Mouse (Mus musculus): Measurements from ENCODE around the gene Sh3bp5. TPM values are rescaled to one million over a fixed set of nuclear protein-coding genes. Genes with fewer than 3 reads are reported as not detected.
A peak's percentile ranks its signal among the peaks of the same experiment; 100 is the strongest.

The Sh3bp5 gene
- total RNA-seq, 2 experiments from 2014 or later = 78.7 to 80.1 TPM

- peak; percentile 100 for DNase-seq
These were observed 99.3 kb downstream of the Sh3bp5 start, which contains the start of gene Capn7 for GRCm38 (mm10) chr14:31336369-31337155. Gene Capn7 (plus strand): TSS chr14:31336638.

DNA sequence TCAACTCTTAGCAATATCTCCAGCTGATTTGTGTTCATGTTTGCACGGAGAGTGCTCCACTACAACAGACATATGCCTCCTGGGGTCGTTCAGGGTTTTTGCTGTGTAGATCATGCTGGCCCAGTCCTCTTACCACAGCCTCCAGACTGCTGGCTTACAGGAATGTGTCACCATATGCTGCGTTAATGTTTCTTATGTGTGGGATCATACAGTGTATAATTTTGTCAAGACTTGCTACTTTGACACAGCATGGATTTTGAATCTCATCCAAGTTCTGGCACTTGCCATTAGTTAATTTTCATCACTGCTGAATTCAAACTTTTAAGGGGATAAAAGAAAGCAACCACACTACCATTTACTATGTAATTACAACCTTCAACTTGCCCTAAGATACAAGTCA, 100.1 kb downstream of the Sh3bp5 start:
- DNase-seq = no peak

- no peak for DNase-seq
These were observed 104.9 kb downstream of the Sh3bp5 start for GRCm38 (mm10) chr14:31330957-31331356.

DNA sequence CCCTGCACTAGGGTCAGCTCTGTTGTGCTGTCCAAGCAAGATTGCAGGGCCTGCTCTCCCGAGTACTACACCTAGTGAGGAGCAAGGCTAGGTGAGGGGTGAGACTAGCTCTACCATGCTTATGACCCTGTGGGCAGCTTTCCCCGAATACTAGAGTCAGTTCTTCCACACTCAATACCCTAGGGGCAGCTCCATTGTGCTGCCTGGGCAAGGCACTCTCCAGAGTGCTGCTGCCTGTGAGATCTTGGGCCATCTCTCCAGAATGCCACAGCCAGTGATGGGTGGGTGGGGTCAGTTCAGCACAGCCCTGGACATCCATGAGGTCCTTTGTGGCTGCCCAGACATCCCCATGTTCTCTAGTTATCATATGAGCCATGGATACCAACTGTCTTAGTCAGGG, 106.1 kb downstream of the Sh3bp5 start:
- no peak for DNase-seq

DNA sequence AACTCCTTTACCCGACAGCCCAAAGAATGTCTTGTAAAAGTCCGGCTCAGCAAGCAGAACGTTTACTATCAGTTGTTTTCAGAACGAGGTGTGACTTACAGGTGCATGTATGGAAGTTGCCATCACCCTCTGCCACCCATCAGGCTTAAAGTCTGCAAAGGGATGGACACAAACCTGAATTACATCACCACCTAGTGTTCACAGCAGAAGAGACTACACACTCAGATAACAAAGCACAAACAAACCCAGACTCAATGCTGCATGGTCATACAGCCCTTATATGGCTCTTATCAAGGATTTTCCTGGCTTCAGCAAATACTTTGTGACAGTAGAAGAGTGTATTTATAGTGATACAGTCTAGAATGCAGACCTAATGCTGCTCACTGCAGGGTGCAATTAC, 108.2 kb downstream of the Sh3bp5 start:
- no peak for DNase-seq

DNA sequence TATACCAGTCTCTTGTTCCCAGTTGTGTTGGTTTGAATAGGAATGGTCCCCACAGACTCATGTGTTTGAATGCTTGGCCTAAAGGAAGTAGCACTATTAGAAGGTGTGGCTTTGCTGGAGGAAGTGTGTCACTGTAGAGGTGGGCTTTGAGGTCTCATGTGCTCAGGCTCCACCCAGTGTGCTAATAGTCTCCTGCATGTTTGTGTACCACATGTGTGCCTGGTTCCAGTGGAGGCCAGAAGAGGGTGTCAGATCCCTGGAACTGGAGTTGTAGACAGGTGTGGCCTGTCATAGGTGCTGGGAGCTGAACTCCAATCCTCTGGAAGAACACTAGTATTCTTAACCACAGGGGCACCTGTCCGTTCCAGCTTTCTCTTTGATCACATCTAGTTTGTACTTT, 108.7 kb downstream of the Sh3bp5 start:
- no peak for DNase-seq

- DNase-seq = no peak
These were observed 109.1 kb downstream of the Sh3bp5 start for GRCm38 (mm10) chr14:31326770-31327169.

GRCm38 (mm10) chr14:31325551-31325950, 110.3 kb downstream of the Sh3bp5 start:
- DNase-seq = no peak

DNA sequence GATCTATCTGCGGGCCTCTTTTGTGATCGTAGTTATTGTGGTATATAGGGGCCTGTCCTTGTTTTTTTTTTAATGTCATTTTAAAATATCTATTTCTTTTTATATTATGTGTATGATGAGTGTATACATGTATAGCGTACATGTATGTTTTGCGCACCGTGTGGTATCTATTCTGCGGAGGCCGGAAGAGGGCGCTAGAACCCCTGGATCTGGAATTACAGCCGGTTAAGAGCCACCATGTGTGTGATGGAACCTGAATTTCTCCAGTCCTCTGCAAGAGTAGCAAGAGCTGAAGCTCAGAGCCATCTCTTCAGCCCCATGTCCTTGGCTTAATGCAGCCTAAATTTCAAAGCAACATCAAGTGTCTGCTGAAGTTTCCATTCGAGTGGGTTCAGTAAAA, 111.0 kb downstream of the Sh3bp5 start:
- DNase-seq = no peak

- DNase-seq = peak; percentile 61
These were observed 111.8 kb downstream of the Sh3bp5 start, which contains the start of gene Dnah1 for GRCm38 (mm10) chr14:31323849-31324792. Gene Dnah1 (minus strand): TSS chr14:31323896.

DNA sequence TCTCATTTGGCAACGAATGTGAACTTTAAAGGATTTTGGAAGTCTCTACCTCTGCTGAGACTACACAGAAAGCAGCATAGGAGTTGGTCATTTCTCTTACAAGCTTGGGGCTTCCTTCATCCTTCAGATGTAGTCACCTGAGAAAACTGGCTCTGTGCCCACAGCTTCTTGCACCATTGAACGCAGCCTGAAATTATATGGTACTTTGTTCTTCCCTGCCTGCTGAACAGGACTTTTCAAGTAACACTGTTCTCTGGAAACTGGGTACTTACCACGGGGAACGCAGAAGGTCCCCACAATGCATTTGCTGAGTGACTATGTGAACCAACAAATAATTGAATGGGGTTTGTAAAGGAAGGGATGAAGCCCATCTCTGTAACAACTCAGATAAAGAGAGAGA, 112.7 kb downstream of the Sh3bp5 start:
- no peak for DNase-seq

- DNase-seq = no peak
These were observed 113.7 kb downstream of the Sh3bp5 start for GRCm38 (mm10) chr14:31322191-31322590.

DNA sequence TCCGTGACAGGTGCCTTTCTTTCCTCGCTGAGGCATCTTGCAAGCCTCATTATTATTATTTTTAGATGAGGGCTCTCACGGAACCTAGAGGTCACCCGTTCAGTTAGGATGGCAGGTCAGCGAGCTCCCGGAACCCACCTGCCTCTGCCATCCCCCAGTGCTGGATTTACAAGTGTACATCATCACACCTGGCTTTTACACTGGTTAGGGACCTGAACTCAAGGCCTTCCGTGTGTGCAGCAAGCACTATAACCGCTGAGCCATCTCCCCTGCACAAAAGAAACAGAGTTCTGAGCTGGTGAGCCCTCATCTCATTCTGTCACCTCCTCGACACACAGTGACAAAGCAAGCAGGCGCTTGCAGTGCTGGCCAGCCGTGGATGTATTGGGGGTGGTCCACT, 114.7 kb downstream of the Sh3bp5 start:
- DNase-seq = no peak

GRCm38 (mm10) chr14:31319546-31319945, 116.3 kb downstream of the Sh3bp5 start:
- DNase-seq = no peak

DNA sequence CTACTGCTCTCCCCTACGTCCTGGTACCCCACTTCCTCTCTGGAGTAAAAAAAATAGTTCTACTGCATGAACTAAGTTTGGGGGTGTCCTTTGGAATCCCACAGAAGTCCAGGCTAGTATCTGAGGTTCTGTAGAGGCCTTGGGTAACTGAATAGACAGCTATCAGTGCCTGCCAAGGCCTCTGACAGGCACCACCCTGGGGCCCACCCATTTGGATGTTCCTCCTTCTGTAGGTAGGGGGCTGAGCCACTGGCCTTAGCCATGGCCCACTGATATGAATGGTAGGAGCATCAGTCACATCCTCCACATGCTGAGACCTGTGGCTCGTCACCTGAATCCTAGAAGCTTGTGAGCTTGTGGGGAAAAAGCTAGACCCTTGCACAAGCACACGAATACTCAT, 118.1 kb downstream of the Sh3bp5 start:
- DNase-seq = no peak

GRCm38 (mm10) chr14:31316613-31317012, 119.3 kb downstream of the Sh3bp5 start:
- DNase-seq = no peak

DNA sequence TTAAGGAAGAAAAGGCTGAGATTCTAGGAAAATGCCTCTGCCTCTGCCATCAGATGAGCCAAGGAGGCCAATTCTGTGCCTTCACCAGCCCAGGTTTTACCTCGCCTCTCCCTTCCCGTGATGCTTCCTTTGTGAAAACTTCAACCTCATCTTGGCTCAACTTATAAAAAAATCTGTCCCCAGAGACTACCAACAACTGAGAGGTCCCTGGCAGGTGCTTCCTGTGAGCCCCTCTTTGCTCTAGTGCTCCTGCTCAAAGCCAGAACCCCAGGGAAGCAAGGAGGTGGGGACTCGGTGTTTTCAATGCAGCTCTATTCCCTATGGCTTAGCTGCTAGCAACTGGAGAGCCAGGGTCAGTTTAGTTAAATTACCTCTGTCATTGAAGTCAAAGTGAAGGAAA, 122.7 kb downstream of the Sh3bp5 start:
- DNase-seq = no peak

Other genes with a start within 250 kb of the Sh3bp5 start
- gene Tnnc1, start 227.8 kb downstream of the Sh3bp5 start, total RNA-seq (2021) = 1,000 to 10,000 TPM; 5,292 to 5,773 TPM
- 100 to 1,000 TPM; 301 to 310 TPM for gene Nisch, start 219.1 kb downstream of the Sh3bp5 start, total RNA-seq (2021)
- 10 to 100 TPM in 1 of 2 experiments, 1 to 10 TPM in 1; 9.2 to 11.4 TPM for gene Sema3g, start 218.2 kb downstream of the Sh3bp5 start, total RNA-seq (2021)
- 1 to 10 TPM; 5.5 to 6.4 TPM for gene Phf7, start 184.8 kb downstream of the Sh3bp5 start, total RNA-seq (2021)
- 10 to 100 TPM; 54.4 to 54.8 TPM for gene Bap1, start 184.6 kb downstream of the Sh3bp5 start, total RNA-seq (2021)
- gene Dnah1, start 112.2 kb downstream of the Sh3bp5 start, total RNA-seq (2021) = under 1 TPM; 0.21 to 0.29 TPM
- gene Capn7, start 99.4 kb downstream of the Sh3bp5 start, total RNA-seq (2021) = 10 to 100 TPM; 36.1 to 36.7 TPM
- gene Eaf1, start 58.3 kb upstream of the Sh3bp5 start, total RNA-seq (2021) = 10 to 100 TPM; 16.3 to 17.6 TPM
- gene Mettl6, start 59.0 kb upstream of the Sh3bp5 start, total RNA-seq (2021) = 10 to 100 TPM; 16.5 to 16.9 TPM
- 10 to 100 TPM; 10.1 to 12.7 TPM for gene Colq, start 155.3 kb upstream of the Sh3bp5 start, total RNA-seq (2021)
- 1 to 10 TPM in 1 of 2 experiments, not detected in 1; 2.8 TPM for gene Gm49387, start 204.8 kb upstream of the Sh3bp5 start, total RNA-seq (2021)
- gene Btd, start 204.9 kb upstream of the Sh3bp5 start, total RNA-seq (2021) = 10 to 100 TPM; 13.0 to 14.7 TPM
- 10 to 100 TPM; 10.9 to 14.0 TPM for gene Hacl1, start 205.2 kb upstream of the Sh3bp5 start, total RNA-seq (2021)

Measured in heart, postnatal 4 days (tissue).